Comparison of ENCODE assay signal across 8 mouse cellular contexts in the genomic region with DNA sequence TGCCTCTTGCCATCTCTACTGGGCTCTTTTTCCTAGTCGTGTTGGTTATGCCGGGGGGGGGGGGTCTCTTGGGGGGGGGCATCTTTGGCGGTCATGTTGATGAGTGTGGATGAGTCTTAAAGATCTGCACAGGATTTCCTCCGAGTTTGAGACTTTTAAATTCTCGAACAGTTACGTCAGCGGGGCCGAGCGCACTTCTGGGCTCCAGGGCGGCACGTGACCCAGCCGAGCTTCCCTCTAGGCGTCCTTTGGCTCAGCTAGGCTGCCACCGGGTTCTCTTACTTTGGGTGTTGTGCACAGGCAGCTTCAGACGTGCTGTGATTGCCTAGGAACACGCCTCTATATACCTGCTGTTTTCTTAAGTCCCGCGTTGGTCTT.
DNase-seq lines count a peak whose midpoint lies in the region; ATAC-seq and TF ChIP-seq lines count a peak whose summit lies in the region.

No protein-coding gene starts in this region.

- H3K27ac ChIP-seq in forebrain, embryonic 15.5 days (replicated peaks): no peak overlapping the region
- H3K27ac ChIP-seq in hindbrain, embryonic 11.5 days (ENCODE audit: low read depth, low read length): peak overlapping the region; percentile 31; the same call in 1 of the 2 replicates
- H3K27ac ChIP-seq in midbrain, postnatal 0 days (ENCODE audit: low read depth, low read length): no peak overlapping the region

- no peaks in the 10 kb centered on the region for H3K9me3 ChIP-seq in forebrain, embryonic 15.5 days
- H3K9me3 ChIP-seq in hindbrain, embryonic 11.5 days (ENCODE audit: control insufficient read depth, low read length): no peaks in the 10 kb centered on the region
- H3K9me3 ChIP-seq in midbrain, postnatal 0 days (ENCODE audit: low read length): no peaks in the 10 kb centered on the region

- peak; percentile 83 for ATAC-seq in CD4-positive, CD25-positive, alpha-beta regulatory T cell, adult 4 months
- peak; percentile 74 for ATAC-seq in forebrain, embryonic 15.5 days (replicated peaks)
- ATAC-seq in hindbrain, embryonic 11.5 days (ENCODE audit: low FRiP score): peak; percentile 75
- no peak for ATAC-seq in midbrain, postnatal 0 days (ENCODE audit: low FRiP score)

- no peak for TF ChIP-seq CTCF in midbrain, postnatal 0 days (IDR thresholded peaks at IDR 0.05)

- no peaks in the 10 kb centered on the region for H3K36me3 ChIP-seq in forebrain, embryonic 15.5 days
- no peaks in the 10 kb centered on the region for H3K36me3 ChIP-seq in hindbrain, embryonic 11.5 days (ENCODE audit: control insufficient read depth, insufficient read depth, low read length)
- H3K36me3 ChIP-seq in midbrain, postnatal 0 days (ENCODE audit: insufficient read depth, low read length): no peaks in the 10 kb centered on the region

- DNase-seq in adrenal gland, postnatal 10 days: peak; percentile 85
- DNase-seq in hindbrain, embryonic 11.5 days (ENCODE audit: low spot score): peak; percentile 79
- DNase-seq in liver: peak; percentile 67
- peak; percentile 44 for DNase-seq in midbrain, postnatal 0 days (ENCODE audit: low spot score)
- peak; percentile 82 for DNase-seq in testis, postnatal 10 days (ENCODE audit: low spot score)
- DNase-seq in left cerebral cortex, adult 18-20 months (ENCODE audit: low spot score in 2 of 2): no peak

- H3K4me3 ChIP-seq in forebrain, embryonic 15.5 days: peak overlapping the region; percentile 48
- H3K4me3 ChIP-seq in hindbrain, embryonic 11.5 days (ENCODE audit: low read depth, low read length): peak overlapping the region; percentile 48
- H3K4me3 ChIP-seq in midbrain, postnatal 0 days (ENCODE audit: low read depth, low read length): peak overlapping the region; percentile 45

- WGBS in forebrain, embryonic 15.5 days: under 1% methylated on average over 18 of the region's 18 CpGs
- WGBS in hindbrain, embryonic 11.5 days: under 1% methylated on average over 18 of the region's 18 CpGs
- 2% methylated on average over 18 of the region's 18 CpGs for WGBS in midbrain, postnatal 0 days

- H3K27me3 ChIP-seq in forebrain, embryonic 15.5 days: no peaks in the 10 kb centered on the region
- H3K27me3 ChIP-seq in hindbrain, embryonic 11.5 days (ENCODE audit: control insufficient read depth, insufficient read depth, low read length): no peaks in the 10 kb centered on the region
- peaks cover 7% of the 10 kb centered on the region for H3K27me3 ChIP-seq in midbrain, postnatal 0 days (ENCODE audit: insufficient read depth, low read length)

- peak overlapping the region; percentile 98 for H3K4me2 ChIP-seq in forebrain, embryonic 15.5 days (replicated peaks)
- H3K4me2 ChIP-seq in hindbrain, embryonic 11.5 days (replicated peaks; ENCODE audit: low read depth, low read length): peak overlapping the region; percentile 84
- H3K4me2 ChIP-seq in midbrain, postnatal 0 days (ENCODE audit: low read depth, low read length, poor library complexity, severe bottlenecking): peak overlapping the region; percentile 96

- peak overlapping the region; percentile 53 for H3K9ac ChIP-seq in forebrain, embryonic 15.5 days (replicated peaks)
- H3K9ac ChIP-seq in hindbrain, embryonic 11.5 days (ENCODE audit: low read depth, low read length): peak overlapping the region; percentile 60
- peak overlapping the region; percentile 33 for H3K9ac ChIP-seq in midbrain, postnatal 0 days (replicated peaks; ENCODE audit: low read length, poor library complexity, severe bottlenecking)

- H3K4me1 ChIP-seq in forebrain, embryonic 15.5 days: peaks cover 22% of the 10 kb centered on the region
- peaks cover 4% of the 10 kb centered on the region for H3K4me1 ChIP-seq in hindbrain, embryonic 11.5 days (replicated peaks; ENCODE audit: control insufficient read depth, insufficient read depth, low read length)
- no peaks in the 10 kb centered on the region; the same call in 1 of the 2 replicates for H3K4me1 ChIP-seq in midbrain, postnatal 0 days (ENCODE audit: insufficient read depth, low read length)

Comparison
In these comparisons a context has a peak if more than half of its experiments do, and no peak if none do; other contexts are left out.
1. DNase-seq: peak in adrenal gland, postnatal 10 days (single experiment), hindbrain, embryonic 11.5 days (single experiment), liver (single experiment), midbrain, postnatal 0 days (single experiment) and testis, postnatal 10 days (single experiment); none in left cerebral cortex, adult 18-20 months (0 of 2).
2. Peak in every context shown above with its lines, with median percentiles within 50 percentile points of each other: H3K4me2 ChIP-seq, H3K4me3 ChIP-seq and H3K9ac ChIP-seq.